Mouse (Mus musculus): ENCODE data around the gene Kcnh1. TPM values are rescaled to one million over a fixed set of nuclear protein-coding genes. Genes with fewer than 3 reads are reported as not detected.

Gene Kcnh1
- polyA plus RNA-seq, 2 experiments from 2014 or later, result 0.19 TPM; not detected in 1

GRCm38 (mm10) chr1:192324223-192324622 lies 133.6 kb downstream of the Kcnh1 start:
- no peak for ATAC-seq

- no peak for ATAC-seq
These were observed 136.5 kb downstream of the Kcnh1 start for GRCm38 (mm10) chr1:192327052-192327451.

GRCm38 (mm10) chr1:192331207-192331606 lies 140.6 kb downstream of the Kcnh1 start:
- ATAC-seq, result no peak

GRCm38 (mm10) chr1:192336029-192336428 lies 145.5 kb downstream of the Kcnh1 start:
- ATAC-seq, result no peak

GRCm38 (mm10) chr1:192339361-192340077 lies 148.9 kb downstream of the Kcnh1 start:
- ATAC-seq, result no peak

- no peak for ATAC-seq
These were observed 151.2 kb downstream of the Kcnh1 start for GRCm38 (mm10) chr1:192341774-192342173.

- no peak for ATAC-seq
These were observed 153.4 kb downstream of the Kcnh1 start for GRCm38 (mm10) chr1:192343996-192344395.

GRCm38 (mm10) chr1:192347327-192347726 lies 156.8 kb downstream of the Kcnh1 start:
- no peak for ATAC-seq

- no peak for ATAC-seq
These were observed 165.7 kb downstream of the Kcnh1 start for GRCm38 (mm10) chr1:192356231-192356630.

GRCm38 (mm10) chr1:192359212-192359611 lies 168.6 kb downstream of the Kcnh1 start:
- no peak for ATAC-seq

GRCm38 (mm10) chr1:192368336-192368735 lies 177.8 kb downstream of the Kcnh1 start:
- ATAC-seq, result no peak

- no peak for ATAC-seq
These were observed 181.5 kb downstream of the Kcnh1 start for GRCm38 (mm10) chr1:192371943-192372614.

- no peak for ATAC-seq
These were observed 188.0 kb downstream of the Kcnh1 start for GRCm38 (mm10) chr1:192378546-192379075.

GRCm38 (mm10) chr1:192380596-192381041 lies 190.0 kb downstream of the Kcnh1 start:
- no peak for ATAC-seq

GRCm38 (mm10) chr1:192387624-192388023 lies 197.1 kb downstream of the Kcnh1 start:
- no peak for ATAC-seq

GRCm38 (mm10) chr1:192391041-192391440 lies 200.5 kb downstream of the Kcnh1 start:
- no peak for ATAC-seq

GRCm38 (mm10) chr1:192392232-192392631 lies 201.7 kb downstream of the Kcnh1 start:
- ATAC-seq, result no peak

GRCm38 (mm10) chr1:192399667-192400490 lies 209.3 kb downstream of the Kcnh1 start:
- ATAC-seq, result no peak

GRCm38 (mm10) chr1:192400991-192401390 lies 210.4 kb downstream of the Kcnh1 start:
- no peak for ATAC-seq

- no peak for ATAC-seq
These were observed 212.5 kb downstream of the Kcnh1 start for GRCm38 (mm10) chr1:192402911-192403704.

GRCm38 (mm10) chr1:192405136-192405535 lies 214.6 kb downstream of the Kcnh1 start:
- no peak for ATAC-seq

GRCm38 (mm10) chr1:192406589-192406988 lies 216.0 kb downstream of the Kcnh1 start:
- no peak for ATAC-seq

Measured in activated CD4-positive, CD25-positive, alpha-beta regulatory T cell, adult 4 months (primary cell).